Mouse (Mus musculus): Measurements from ENCODE around the gene Naxd. TPM values are rescaled to one million over a fixed set of nuclear protein-coding genes. Genes with fewer than 3 reads are reported as not detected.

Gene Naxd
- polyA plus RNA-seq, 1 experiment from 2014 or later, result 131 TPM

- no peak overlapping the region for H3K4me3 ChIP-seq (ENCODE audit: low read depth, low read length)
- ATAC-seq (ENCODE audit: insufficient read depth) (no peak), DNase-seq (no peak)
- no peaks in the 10 kb centered on the region for H3K9me3 ChIP-seq (ENCODE audit: low read depth, low read length)
- no peak overlapping the region for H3K27ac ChIP-seq (ENCODE audit: low read depth)
- H3K27me3 ChIP-seq (ENCODE audit: insufficient read depth, low read length), result no peaks in the 10 kb centered on the region
- H3K4me1 ChIP-seq (ENCODE audit: insufficient read depth), result no peaks in the 10 kb centered on the region; the same call in 1 of the 2 replicates
- peaks cover 4% of the 10 kb centered on the region; the same call in 1 of the 2 replicates for H3K36me3 ChIP-seq (ENCODE audit: insufficient read depth)
- WGBS, result 77% methylated on average over 10 of the region's 10 CpGs
- H3K4me2 ChIP-seq, result no peak overlapping the region
- H3K9ac ChIP-seq, result no peak overlapping the region
- TF ChIP-seq CTCF (IDR thresholded peaks at IDR 0.05; ENCODE audit: low read depth), result no peak
These were observed 55.1 kb downstream of the Naxd start for GRCm38 (mm10) chr8:11552390-11552789.

- WGBS, result under 1% methylated on average over 43 of the region's 52 CpGs
- peak within 1 kb of the TSS; percentile 84 for H3K4me2 ChIP-seq
- peaks cover 10% of the 10 kb centered on the region for H3K4me1 ChIP-seq (ENCODE audit: insufficient read depth)
- peak within 1 kb of the TSS; percentile 96 for H3K4me3 ChIP-seq (ENCODE audit: low read depth, low read length)
- peak within 1 kb of the TSS; percentile 99 for H3K27ac ChIP-seq (ENCODE audit: low read depth)
- ATAC-seq (ENCODE audit: insufficient read depth), result peak; percentile 76
- peak within 1 kb of the TSS; percentile 91 for H3K9ac ChIP-seq
- no peak for TF ChIP-seq CTCF (IDR thresholded peaks at IDR 0.05; ENCODE audit: low read depth)
- H3K27me3 ChIP-seq (ENCODE audit: insufficient read depth, low read length), result no peaks in the 10 kb centered on the region
- no peaks in the 10 kb centered on the region for H3K36me3 ChIP-seq (ENCODE audit: insufficient read depth)
- H3K9me3 ChIP-seq (ENCODE audit: low read depth, low read length), result no peaks in the 10 kb centered on the region
- DNase-seq, result peak; percentile 98
These were observed 57.8 kb downstream of the Naxd start, which contains the start of gene Ing1 for GRCm38 (mm10) chr8:11554799-11555719. Gene Ing1, plus strand, starts transcription at chr8:11555571.

- 0 out of 2 replicates have a peak, but pooled peaks have one; percentile 1 for TF ChIP-seq CTCF (IDR thresholded peaks at IDR 0.05; ENCODE audit: low read depth)
These were observed 58.6 kb downstream of the Naxd start for GRCm38 (mm10) chr8:11555720-11556591.

GRCm38 (mm10) chr8:11556691-11557423 lies 59.6 kb downstream of the Naxd start:
- Histone ChIP-seq H3K36me3 (ENCODE audit: insufficient read depth) (peaks cover 8% of the 10 kb centered on the region), H3K4me3 (ENCODE audit: low read depth, low read length) (peak overlapping the region; percentile 96), H3K4me1 (ENCODE audit: insufficient read depth) (peaks cover 10% of the 10 kb centered on the region), H3K27me3 (ENCODE audit: insufficient read depth, low read length) (no peaks in the 10 kb centered on the region), H3K9ac (peak overlapping the region; percentile 91), H3K9me3 (ENCODE audit: low read depth, low read length) (no peaks in the 10 kb centered on the region), H3K4me2 (peak overlapping the region; percentile 84), H3K27ac (ENCODE audit: low read depth) (peak overlapping the region; percentile 99)
- under 1% methylated on average over 81 of the region's 85 CpGs for WGBS
- TF ChIP-seq CTCF (IDR thresholded peaks at IDR 0.05; ENCODE audit: low read depth), result no peak
- no peak for ATAC-seq (ENCODE audit: insufficient read depth)
- DNase-seq, result peak; percentile 55

More at GRCm38 (mm10) chr8:11555720-11556591, 58.6 kb downstream of the Naxd start:
- H3K4me2 ChIP-seq, result peak overlapping the region; percentile 84
- peak overlapping the region; percentile 99 for H3K27ac ChIP-seq (ENCODE audit: low read depth)
- no peaks in the 10 kb centered on the region for H3K9me3 ChIP-seq (ENCODE audit: low read depth, low read length)
- H3K4me3 ChIP-seq (ENCODE audit: low read depth, low read length), result peak overlapping the region; percentile 96
- no peaks in the 10 kb centered on the region for H3K27me3 ChIP-seq (ENCODE audit: insufficient read depth, low read length)
- DNase-seq (peak; percentile 99), ATAC-seq (ENCODE audit: insufficient read depth) (peak; percentile 89)
- peak overlapping the region; percentile 91 for H3K9ac ChIP-seq
- under 1% methylated on average over 103 of the region's 103 CpGs for WGBS
- H3K4me1 ChIP-seq (ENCODE audit: insufficient read depth), result peaks cover 10% of the 10 kb centered on the region
- no peaks in the 10 kb centered on the region for H3K36me3 ChIP-seq (ENCODE audit: insufficient read depth)

- ATAC-seq (ENCODE audit: insufficient read depth), result no peak
- WGBS, result under 1% methylated on average over 32 of the region's 32 CpGs
These were observed 60.1 kb downstream of the Naxd start for GRCm38 (mm10) chr8:11557424-11557767.

More at GRCm38 (mm10) chr8:11557424-11557767, 60.1 kb downstream of the Naxd start:
- H3K9me3 ChIP-seq (ENCODE audit: low read depth, low read length), result no peaks in the 10 kb centered on the region
- H3K36me3 ChIP-seq (ENCODE audit: insufficient read depth), result peaks cover 13% of the 10 kb centered on the region
- no peak for TF ChIP-seq CTCF (IDR thresholded peaks at IDR 0.05; ENCODE audit: low read depth)
- DNase-seq, result no peak
- peaks cover 10% of the 10 kb centered on the region for H3K4me1 ChIP-seq (ENCODE audit: insufficient read depth)
- H3K27ac ChIP-seq (ENCODE audit: low read depth), result peak overlapping the region; percentile 99
- H3K4me3 ChIP-seq (ENCODE audit: low read depth, low read length), result peak overlapping the region; percentile 96
- peak overlapping the region; percentile 91 for H3K9ac ChIP-seq
- peak overlapping the region; percentile 84 for H3K4me2 ChIP-seq
- H3K27me3 ChIP-seq (ENCODE audit: insufficient read depth, low read length), result no peaks in the 10 kb centered on the region
